8 mouse cellular contexts compared by ENCODE assay signal in the genomic region with DNA sequence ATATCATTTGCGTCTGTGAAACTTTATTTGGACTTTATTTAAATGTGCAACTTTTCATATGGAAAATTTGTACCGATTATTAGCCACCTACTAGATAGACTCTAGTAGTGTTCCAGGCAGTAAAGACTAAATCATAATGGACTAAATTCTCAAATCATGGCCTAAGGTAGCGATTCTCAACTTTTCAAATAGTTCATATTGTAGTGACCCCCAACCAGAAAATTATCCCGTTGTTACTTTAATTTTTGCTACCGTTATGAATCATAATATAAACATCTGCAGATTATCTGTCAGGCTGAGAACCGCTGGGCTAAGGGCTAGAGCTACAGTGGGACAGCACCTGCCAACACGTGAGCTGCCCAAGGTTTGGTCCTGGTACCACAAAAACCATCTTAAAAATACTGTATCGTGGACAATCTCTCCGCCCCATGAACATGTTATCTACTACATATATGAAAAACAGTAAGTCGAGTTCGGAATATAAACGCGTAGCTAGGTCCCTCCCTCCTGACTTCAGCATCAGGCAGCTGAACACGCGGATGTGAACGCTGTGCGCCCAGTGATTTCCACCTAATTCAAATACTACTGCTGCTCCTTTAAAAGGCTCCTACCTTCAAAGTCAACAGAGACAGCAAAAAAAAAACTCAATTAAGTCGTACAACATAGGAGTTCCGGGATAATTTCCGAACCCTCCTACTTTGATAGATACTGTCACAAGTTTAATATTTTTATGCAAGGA. TPM values are rescaled to one million over a fixed set of nuclear protein-coding genes. Genes with fewer than 3 reads are reported as not detected.
DNase-seq lines count a peak whose midpoint lies in the region; ATAC-seq and TF ChIP-seq lines count a peak whose summit lies in the region.

No protein-coding gene starts in this region.

- peak overlapping the region; percentile 90 for H3K4me3 ChIP-seq in layer of hippocampus, adult 2 months
- H3K4me3 ChIP-seq in forebrain, embryonic 15.5 days, result peak overlapping the region; percentile 72
- H3K4me3 ChIP-seq in liver, embryonic 14.5 days (ENCODE audit: insufficient read depth in 1 of 2, low read depth in 2 of 2, low read length in 2 of 2), result peak overlapping the region; percentile 82 to 94

- DNase-seq in layer of hippocampus, adult 2 months (ENCODE audit: low spot score in 2 of 2), result no peak
- DNase-seq in layer of hippocampus, postnatal 25 days (ENCODE audit: extremely low spot score in 1 of 2, low spot score in 1 of 2), result no peak
- DNase-seq in R1 (ENCODE audit: low read depth, low spot score), result peak; percentile 38
- DNase-seq in liver, embryonic 14.5 days (ENCODE audit: low read depth in 3 of 3, low spot score in 3 of 3), result peak in 1 of 3 experiments; percentile 28
- DNase-seq in right cerebral cortex, adult 18-20 months, result no peak
- no peak for DNase-seq in gastrocnemius, adult 18-20 months (ENCODE audit: low spot score)
- DNase-seq in layer of hippocampus, adult 9-10 months (ENCODE audit: low spot score), result no peak

- H3K4me1 ChIP-seq in forebrain, embryonic 15.5 days, result peaks cover 25% of the 10 kb centered on the region
- H3K4me1 ChIP-seq in liver, embryonic 14.5 days (replicated peaks; ENCODE audit: control insufficient read depth in 2 of 2, insufficient read depth in 2 of 2, low read length in 1 of 2), result peaks cover 3 to 17% of the 10 kb centered on the region in 2 experiments; a peak in 3 of 4 replicates

- H3K9ac ChIP-seq in forebrain, embryonic 15.5 days (replicated peaks), result peak overlapping the region; percentile 67
- H3K9ac ChIP-seq in liver, embryonic 14.5 days (replicated peaks), result peak overlapping the region; percentile 84

- H3K9me3 ChIP-seq in forebrain, embryonic 15.5 days, result no peaks in the 10 kb centered on the region
- no peaks in the 10 kb centered on the region for H3K9me3 ChIP-seq in liver, embryonic 14.5 days (ENCODE audit: control insufficient read depth, low read length)

- peak overlapping the region; percentile 71 for H3K27ac ChIP-seq in layer of hippocampus, adult 2 months
- no peak overlapping the region; the same call in 1 of the 2 replicates for H3K27ac ChIP-seq in forebrain, embryonic 15.5 days (replicated peaks)
- H3K27ac ChIP-seq in liver, embryonic 14.5 days, result no peak overlapping the region

- TF ChIP-seq CTCF in layer of hippocampus, adult 2 months (conservative IDR thresholded peaks at IDR 0.05), result no peak
- TF ChIP-seq CTCF in liver, embryonic 14.5 days (IDR thresholded peaks at IDR 0.05; ENCODE audit: low read depth), result no peak

- peaks cover 18% of the 10 kb centered on the region for H3K36me3 ChIP-seq in forebrain, embryonic 15.5 days
- H3K36me3 ChIP-seq in liver, embryonic 14.5 days (replicated peaks; ENCODE audit: control insufficient read depth, insufficient read depth, low read depth), result peaks cover 19% of the 10 kb centered on the region

- no peak for ATAC-seq in forebrain, embryonic 15.5 days (replicated peaks)
- ATAC-seq in liver, embryonic 14.5 days (ENCODE audit: insufficient read depth), result no peak

- TF ChIP-seq EP300 in liver, embryonic 14.5 days (IDR thresholded peaks at IDR 0.05; ENCODE audit: low read depth), result no peak

- H3K4me2 ChIP-seq in forebrain, embryonic 15.5 days (replicated peaks), result peak overlapping the region; percentile 90
- peak overlapping the region; percentile 99 for H3K4me2 ChIP-seq in liver, embryonic 14.5 days (ENCODE audit: low read depth)

- WGBS in forebrain, embryonic 15.5 days, result 12% methylated on average over 20 of the region's 20 CpGs
- WGBS in liver, embryonic 14.5 days (ENCODE audit: insufficient replicate concordance), result 5% methylated on average over 20 of the region's 20 CpGs

- no peaks in the 10 kb centered on the region for H3K27me3 ChIP-seq in forebrain, embryonic 15.5 days
- H3K27me3 ChIP-seq in liver, embryonic 14.5 days (ENCODE audit: control insufficient read depth, insufficient read depth, low read length), result no peaks in the 10 kb centered on the region

RNA-seq across cellular contexts. Expression of a gene that starts 0.9 kb away (rescaled TPM):
- 10 to 100 TPM; 20.3 to 25.5 TPM for total RNA-seq in layer of hippocampus, adult 2 months (2021)
- total RNA-seq in layer of hippocampus, postnatal 25 days (2021), result 10 to 100 TPM; 20.4 to 25.3 TPM
- 19.0 and 21.6 TPM in 2 replicates for polyA plus RNA-seq in forebrain, embryonic 15.5 days (2015; fragmentation: Nextera tagmentation; extraction: Ambion mirVana)
- 17.7 and 31.5 TPM in 2 replicates for polyA plus RNA-seq in liver, embryonic 14.5 days (2012; rRNA removed)
- polyA plus RNA-seq in liver, embryonic 14.5 days (2014; fragmentation: Nextera tagmentation; extraction: Ambion mirVana), result 19.2 and 20.3 TPM in 2 replicates
- 10 to 100 TPM; 30.0 to 33.8 TPM for total RNA-seq in gastrocnemius, adult 18-20 months (2021)

RNA-seq across cellular contexts. Expression of a gene that starts 23.0 kb away (rescaled TPM):
- 100 to 1,000 TPM; 214 to 216 TPM for total RNA-seq in layer of hippocampus, adult 2 months (2021)
- total RNA-seq in layer of hippocampus, postnatal 25 days (2021), result 100 to 1,000 TPM; 212 to 215 TPM
- 69.3 and 76.0 TPM in 2 replicates for polyA plus RNA-seq in forebrain, embryonic 15.5 days (2015; fragmentation: Nextera tagmentation; extraction: Ambion mirVana)
- polyA plus RNA-seq in liver, embryonic 14.5 days (2012; rRNA removed), result 6.0 and 9.2 TPM in 2 replicates
- polyA plus RNA-seq in liver, embryonic 14.5 days (2014; fragmentation: Nextera tagmentation; extraction: Ambion mirVana), result 11.5 and 13.5 TPM in 2 replicates
- 10 to 100 TPM; 29.0 to 30.4 TPM for total RNA-seq in gastrocnemius, adult 18-20 months (2021)

RNA-seq across cellular contexts. Expression of a gene that starts 49.8 kb away (rescaled TPM):
- total RNA-seq in layer of hippocampus, adult 2 months (2021), result 10 to 100 TPM; 88.5 to 89.2 TPM
- total RNA-seq in layer of hippocampus, postnatal 25 days (2021), result 10 to 100 TPM; 75.7 to 87.6 TPM
- 107 and 108 TPM in 2 replicates for polyA plus RNA-seq in forebrain, embryonic 15.5 days (2015; fragmentation: Nextera tagmentation; extraction: Ambion mirVana)
- 9.9 and 22.7 TPM in 2 replicates for polyA plus RNA-seq in liver, embryonic 14.5 days (2012; rRNA removed)
- polyA plus RNA-seq in liver, embryonic 14.5 days (2014; fragmentation: Nextera tagmentation; extraction: Ambion mirVana), result 36.7 and 41.0 TPM in 2 replicates
- total RNA-seq in gastrocnemius, adult 18-20 months (2021), result 10 to 100 TPM; 42.0 to 49.6 TPM

Comparison
In these comparisons a context has a peak if more than half of its experiments do, and no peak if none do; other contexts are left out.
1. RNA of a gene that starts 23.0 kb away (total RNA-seq): 214 to 216 TPM in layer of hippocampus, adult 2 months and 212 to 215 TPM in layer of hippocampus, postnatal 25 days; 29.0 to 30.4 TPM in gastrocnemius, adult 18-20 months; every median in the first group is over 4 times any median in the second.
2. Peak in every context shown above with its lines, with median percentiles within 50 percentile points of each other: H3K4me3 ChIP-seq.